Mouse (Mus musculus): ENCODE measurements around the gene Rad9a. TPM values are rescaled to one million over a fixed set of nuclear protein-coding genes. Genes with fewer than 3 reads are reported as not detected.
A peak's percentile ranks its signal among the peaks of the same experiment; 100 is the strongest.

Rad9a gene
- total RNA-seq, 1 experiment from 2014 or later, result 20.7 TPM

DNA sequence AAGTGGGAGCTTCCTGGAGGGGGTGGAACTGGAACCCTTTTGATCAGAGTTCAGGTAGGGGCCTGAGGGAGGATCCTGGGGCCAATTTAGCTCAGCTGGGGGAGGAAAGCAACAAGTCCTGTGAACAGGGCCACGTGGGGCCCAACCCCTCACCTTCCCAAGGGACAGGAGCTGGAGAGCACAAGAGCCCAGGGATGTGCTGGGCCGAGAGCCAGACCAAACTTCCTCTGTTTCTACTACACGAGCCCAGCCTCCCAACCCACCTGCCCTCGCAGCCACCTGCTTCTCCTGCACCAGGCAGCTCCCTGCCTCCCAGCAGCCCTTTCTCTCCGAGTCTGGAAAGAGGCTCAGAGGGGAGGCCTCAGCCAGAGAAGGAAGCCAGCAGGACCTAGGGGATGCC is 4.9 kb downstream of the Rad9a start:
- no peak for ATAC-seq (replicated peaks; ENCODE audit: insufficient number of reproducible peaks, low FRiP score, low TSS enrichment, poor library complexity, severe bottlenecking)

DNA sequence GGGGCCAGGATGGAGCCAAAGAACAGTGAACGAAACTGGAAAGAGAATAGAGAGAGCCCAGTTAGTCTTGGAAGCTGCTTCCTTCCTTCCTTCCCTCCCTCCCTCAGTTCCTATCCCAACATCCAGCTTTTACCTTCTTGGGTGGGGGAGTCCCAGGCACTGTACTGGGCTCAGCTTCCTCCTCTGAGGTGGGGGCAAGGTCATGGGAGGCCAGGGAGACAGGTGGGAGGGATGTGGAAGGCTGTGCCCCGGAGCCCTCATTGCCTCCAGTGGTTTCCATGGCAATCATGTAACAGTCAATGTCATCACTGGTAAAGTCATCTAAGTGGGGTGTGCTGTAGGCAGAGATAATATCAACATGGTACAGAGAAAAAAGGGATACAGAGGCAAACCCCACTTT is 5.4 kb downstream of the Rad9a start:
- no peak for ATAC-seq (replicated peaks; ENCODE audit: insufficient number of reproducible peaks, low FRiP score, low TSS enrichment, poor library complexity, severe bottlenecking)

- ATAC-seq (replicated peaks; ENCODE audit: insufficient number of reproducible peaks, low FRiP score, low TSS enrichment, poor library complexity, severe bottlenecking), result no peak
These were observed 6.4 kb downstream of the Rad9a start for GRCm38 (mm10) chr19:4194776-4195650.

- no peak for ATAC-seq (replicated peaks; ENCODE audit: insufficient number of reproducible peaks, low FRiP score, low TSS enrichment, poor library complexity, severe bottlenecking)
These were observed 7.3 kb downstream of the Rad9a start for GRCm38 (mm10) chr19:4194021-4194724.

DNA sequence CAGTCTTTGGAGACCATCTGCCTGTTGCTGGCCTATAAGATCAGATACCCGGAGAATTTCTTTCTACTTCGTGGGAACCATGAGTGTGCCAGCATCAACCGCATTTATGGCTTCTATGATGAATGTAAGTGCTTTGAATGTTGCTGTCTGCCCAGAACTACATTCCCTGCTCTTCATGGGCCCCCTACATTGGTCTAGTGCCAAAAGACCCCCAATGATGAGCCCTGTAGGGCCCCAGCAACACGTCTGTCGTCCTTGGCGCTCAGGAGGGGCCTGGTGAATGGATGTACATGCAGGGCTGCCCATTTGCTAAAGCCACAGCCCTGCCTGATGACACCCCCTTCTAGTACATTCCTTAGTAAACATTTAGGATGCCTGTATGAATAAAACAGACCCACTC is 8.3 kb downstream of the Rad9a start:
- no peak for ATAC-seq (replicated peaks; ENCODE audit: insufficient number of reproducible peaks, low FRiP score, low TSS enrichment, poor library complexity, severe bottlenecking)

DNA sequence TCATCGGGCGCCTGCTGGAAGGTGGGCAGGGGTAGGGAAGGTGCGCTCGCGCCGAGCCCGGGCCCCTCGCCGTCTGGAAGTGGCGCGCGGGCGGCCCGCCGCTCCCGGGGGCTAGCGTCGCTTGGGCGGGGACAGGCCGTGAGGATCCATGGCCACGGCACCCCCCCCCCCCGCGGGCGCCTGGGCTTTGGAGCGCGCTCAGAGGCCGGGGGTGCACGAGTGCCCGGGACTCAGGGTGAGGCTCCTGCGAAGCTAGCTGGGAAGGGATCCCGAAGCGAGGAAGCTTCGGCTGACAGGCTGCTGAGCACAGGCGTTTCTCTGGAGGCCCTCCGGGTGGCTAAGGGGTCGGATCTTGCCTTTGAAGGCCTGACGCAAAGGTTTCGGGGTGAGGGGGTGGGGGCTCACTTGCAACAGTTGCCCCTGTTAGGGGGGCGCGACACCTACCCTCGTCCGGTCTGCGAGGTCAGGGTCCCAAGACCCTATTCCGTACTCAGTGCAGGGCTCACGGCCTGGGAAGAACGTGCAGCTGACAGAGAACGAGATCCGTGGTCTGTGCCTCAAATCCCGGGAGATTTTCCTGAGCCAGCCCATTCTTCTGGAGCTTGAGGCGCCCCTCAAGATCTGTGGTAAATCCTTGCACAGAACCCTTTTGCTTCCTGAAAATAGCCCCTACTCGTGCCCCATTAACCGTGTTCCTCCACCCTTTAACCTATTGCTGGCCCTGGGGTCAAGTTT is 9.0 kb downstream of the Rad9a start:
- ATAC-seq (replicated peaks; ENCODE audit: insufficient number of reproducible peaks, low FRiP score, low TSS enrichment, poor library complexity, severe bottlenecking), result no peak

GRCm38 (mm10) chr19:4191528-4192250 is 9.8 kb downstream of the Rad9a start, which contains the start of gene Ppp1ca:
Gene Ppp1ca (plus strand): TSS chr19:4192065.
- peak; percentile 71 for ATAC-seq (replicated peaks; ENCODE audit: insufficient number of reproducible peaks, low FRiP score, low TSS enrichment, poor library complexity, severe bottlenecking)

GRCm38 (mm10) chr19:4190831-4191334 is 10.6 kb downstream of the Rad9a start, which contains the start of gene Tbc1d10c:
Gene Tbc1d10c (minus strand): TSS chr19:4191284.
- peak; percentile 63 for ATAC-seq (replicated peaks; ENCODE audit: insufficient number of reproducible peaks, low FRiP score, low TSS enrichment, poor library complexity, severe bottlenecking)

DNA sequence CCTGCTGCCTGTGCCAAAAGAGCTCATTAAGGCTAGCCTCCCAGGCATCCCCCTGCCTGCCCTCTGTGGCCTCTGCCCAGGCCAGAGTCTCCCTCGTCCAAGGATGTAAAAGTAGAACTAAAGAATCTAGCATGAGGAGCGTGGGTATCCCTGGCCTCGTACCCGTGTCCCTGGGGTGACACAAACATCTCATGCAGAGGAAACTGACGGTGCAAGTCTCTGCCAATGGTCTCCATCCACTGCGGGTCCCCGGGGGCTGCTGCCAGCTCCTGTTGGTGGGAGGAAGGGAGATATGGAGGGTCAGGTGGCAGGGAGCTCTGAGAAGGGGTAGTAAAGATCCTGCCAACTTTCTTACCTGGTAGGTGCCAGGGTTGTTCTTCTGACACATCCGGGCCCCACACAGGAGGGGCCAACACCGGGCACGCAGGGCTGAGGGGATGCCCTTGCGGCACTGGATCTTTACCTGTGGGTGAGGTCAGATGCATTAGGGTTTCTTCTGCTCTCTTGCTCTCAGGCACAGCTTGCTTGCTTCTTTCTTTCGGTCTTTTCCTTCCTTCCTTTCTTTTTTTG is 12.3 kb downstream of the Rad9a start:
- no peak for ATAC-seq (replicated peaks; ENCODE audit: insufficient number of reproducible peaks, low FRiP score, low TSS enrichment, poor library complexity, severe bottlenecking)

GRCm38 (mm10) chr19:4187303-4187702 is 14.2 kb downstream of the Rad9a start:
- ATAC-seq (replicated peaks; ENCODE audit: insufficient number of reproducible peaks, low FRiP score, low TSS enrichment, poor library complexity, severe bottlenecking), result no peak

DNA sequence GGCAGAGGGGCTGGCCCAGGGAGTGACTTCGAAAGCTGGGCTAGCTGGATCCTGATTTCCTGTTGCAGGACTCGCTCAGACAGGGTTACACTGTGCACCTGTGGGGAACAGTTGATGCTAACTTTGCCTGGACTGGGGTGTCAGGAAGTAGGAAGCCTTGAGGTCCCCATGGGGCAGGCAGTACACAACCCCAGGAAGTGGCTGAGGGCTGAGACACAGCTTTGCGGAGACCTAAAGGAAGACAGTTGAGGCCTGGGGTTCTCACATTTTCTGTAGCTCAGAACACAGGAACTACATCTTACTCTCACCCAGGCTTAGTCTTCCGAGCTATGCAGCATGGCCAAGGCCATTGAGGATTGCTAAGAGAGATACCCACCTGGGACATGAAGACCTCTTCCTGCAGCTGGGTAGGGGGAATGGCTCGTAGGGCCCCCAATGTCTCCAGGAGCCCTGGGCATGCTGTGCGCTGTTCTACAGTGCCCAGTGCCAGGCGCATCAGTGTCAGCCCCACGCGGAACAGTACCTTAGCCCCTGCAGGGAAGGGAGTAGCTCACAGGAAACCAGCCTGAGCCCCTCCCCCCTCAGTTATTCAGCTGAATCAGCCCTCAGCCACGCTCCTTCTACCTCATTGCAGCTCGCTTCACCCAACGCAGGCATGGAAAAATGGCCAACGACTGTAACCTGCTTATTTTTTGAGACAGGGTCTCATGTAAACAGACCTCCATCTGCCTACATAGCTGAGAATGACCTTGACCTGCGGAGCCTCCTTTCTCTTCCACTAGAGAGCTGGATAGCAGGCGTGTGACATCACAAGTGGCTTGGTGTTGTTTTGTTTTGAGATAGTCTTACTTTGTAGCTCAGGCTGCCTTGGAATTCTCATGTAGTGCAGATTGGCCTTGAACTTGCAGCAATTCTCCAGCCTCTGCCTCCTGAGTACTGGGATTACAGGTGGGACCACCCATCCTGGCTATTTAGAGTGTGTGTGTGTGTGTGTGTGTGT is 16.2 kb downstream of the Rad9a start:
- ATAC-seq (replicated peaks; ENCODE audit: insufficient number of reproducible peaks, low FRiP score, low TSS enrichment, poor library complexity, severe bottlenecking), result peak; percentile 23; the same call in 1 of the 2 replicates

- no peak for ATAC-seq (replicated peaks; ENCODE audit: insufficient number of reproducible peaks, low FRiP score, low TSS enrichment, poor library complexity, severe bottlenecking)
These were observed 17.8 kb downstream of the Rad9a start for GRCm38 (mm10) chr19:4183689-4184088.

GRCm38 (mm10) chr19:4181892-4182291 is 19.6 kb downstream of the Rad9a start:
- peak; percentile 88 for ATAC-seq (replicated peaks; ENCODE audit: insufficient number of reproducible peaks, low FRiP score, low TSS enrichment, poor library complexity, severe bottlenecking)

GRCm38 (mm10) chr19:4180411-4180810 is 21.1 kb downstream of the Rad9a start:
- ATAC-seq (replicated peaks; ENCODE audit: insufficient number of reproducible peaks, low FRiP score, low TSS enrichment, poor library complexity, severe bottlenecking), result no peak

DNA sequence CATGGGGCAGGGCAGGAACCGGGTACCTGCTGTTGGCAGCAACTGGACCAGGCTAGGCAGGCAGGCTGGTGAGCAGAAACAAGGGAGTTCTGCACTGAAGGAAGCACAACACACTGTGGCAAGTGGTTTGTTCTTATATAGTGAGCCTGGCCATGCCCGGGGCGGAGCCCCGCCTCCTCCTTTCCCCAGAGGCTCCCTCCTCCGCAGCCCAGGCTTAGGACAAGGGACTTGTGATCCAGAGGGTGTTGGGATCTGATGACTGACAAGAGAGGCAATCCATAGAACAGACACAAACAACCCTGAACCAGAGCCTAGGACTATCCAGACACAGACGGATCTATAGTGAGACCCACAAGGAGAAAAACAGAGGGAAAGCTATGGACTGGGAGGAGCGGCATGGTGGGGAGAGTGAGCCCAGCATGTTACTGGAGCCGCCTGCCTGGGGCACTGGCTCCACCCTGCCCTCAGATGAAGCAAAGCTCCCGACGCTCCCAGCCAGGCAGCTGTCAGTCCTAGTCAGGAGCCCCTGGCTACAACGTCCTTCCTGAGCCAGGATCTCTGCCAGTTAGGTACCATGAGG is 26.0 kb downstream of the Rad9a start, which contains the start of gene Carns1:
Gene Carns1 (minus strand): TSS at position 112 of the 580 bp plus-strand sequence.
- ATAC-seq (replicated peaks; ENCODE audit: insufficient number of reproducible peaks, low FRiP score, low TSS enrichment, poor library complexity, severe bottlenecking), result no peak

DNA sequence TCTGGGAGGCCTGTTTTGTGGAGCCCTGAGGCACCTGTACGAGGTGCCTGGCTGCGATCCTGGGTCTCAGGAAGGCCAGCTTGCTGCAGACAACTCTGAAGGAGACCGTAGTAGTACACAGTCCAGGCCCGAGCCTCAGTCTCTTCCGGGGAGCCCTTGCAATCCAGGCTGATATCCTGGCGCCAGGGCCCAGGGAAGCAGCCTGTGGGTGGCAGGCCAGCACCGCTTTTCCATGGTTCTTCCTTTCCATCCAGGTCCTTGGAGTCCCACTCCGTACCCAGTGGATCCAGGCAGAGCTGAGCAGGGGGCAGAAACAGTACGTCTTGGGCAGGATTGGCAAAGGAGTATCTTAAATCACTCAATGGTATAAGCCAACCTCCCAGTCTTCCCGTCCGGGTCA is 28.5 kb downstream of the Rad9a start:
- ATAC-seq (replicated peaks; ENCODE audit: insufficient number of reproducible peaks, low FRiP score, low TSS enrichment, poor library complexity, severe bottlenecking), result no peak
